Mouse (Mus musculus) thymus, postnatal 14 days (tissue): ENCODE data around the gene Snn.

Experiments used
- DNase-seq: peaks from one replicate; pipeline ENCODE4 v3.0.0; 2021

The Snn gene

GRCm38 (mm10) chr16:11086856-11087588 lies 26.3 kb downstream of the Snn start:
- no peak for DNase-seq

- DNase-seq = no peak
Observed at GRCm38 (mm10) chr16:11090836-11091570, 30.3 kb downstream of the Snn start.

- DNase-seq = no peak
Observed at GRCm38 (mm10) chr16:11092061-11092460, 31.3 kb downstream of the Snn start.

- no peak for DNase-seq
Observed at GRCm38 (mm10) chr16:11092523-11092922, 31.8 kb downstream of the Snn start.

GRCm38 (mm10) chr16:11093717-11094386 lies 33.1 kb downstream of the Snn start:
- DNase-seq = no peak

- DNase-seq = no peak
Observed at GRCm38 (mm10) chr16:11097301-11097700, 36.6 kb downstream of the Snn start.

GRCm38 (mm10) chr16:11104905-11105304 lies 44.2 kb downstream of the Snn start:
- no peak for DNase-seq

- peak; percentile 15 for DNase-seq
Observed at GRCm38 (mm10) chr16:11109198-11109740, 48.5 kb downstream of the Snn start.

GRCm38 (mm10) chr16:11122625-11123024 lies 61.9 kb downstream of the Snn start:
- no peak for DNase-seq

GRCm38 (mm10) chr16:11124110-11124509 lies 63.4 kb downstream of the Snn start:
- DNase-seq = no peak
